Mouse (Mus musculus) kidney, postnatal 0 days (tissue): ENCODE measurements around the gene Fxyd7. TPM values are rescaled to one million over a fixed set of nuclear protein-coding genes. Genes with fewer than 3 reads are reported as not detected.
A peak's percentile ranks its signal among the peaks of the same experiment; 100 is the strongest.

Experiments used
- ATAC-seq: fragments of 200-750 bp; cut with Nextera tagmentation; replicated peaks from 2 replicates; pipeline ENCODE4 v1.8.0; 2017; ENCODE audit warnings: low read depth, moderate number of reproducible peaks, moderate TSS enrichment, moderate library complexity; ENCODE audit not compliant: low FRiP score
- DNase-seq: peaks from one replicate; pipeline ENCODE4 v3.0.0-alpha.2; 2016; ENCODE audit warnings: low spot score
- H3K27ac ChIP-seq: fragments of 300-500 bp; sonication (generic); 2 replicates; pipeline ENCODE4 v1.5.1; 2014; ENCODE audit warnings: mild to moderate bottlenecking
- H3K27me3 ChIP-seq: fragments of 300-500 bp; sonication (generic); 2 replicates; pipeline ENCODE4 v1.6.1; 2014; ENCODE audit warnings: low read length, mixed read lengths; ENCODE audit not compliant: insufficient read depth
- H3K36me3 ChIP-seq: fragments of 300-500 bp; sonication (generic); 2 replicates; pipeline ENCODE4 v1.6.1; 2014; ENCODE audit warnings: low read length, mixed read lengths; ENCODE audit not compliant: insufficient read depth
- H3K4me1 ChIP-seq: fragments of 300-500 bp; sonication (generic); replicated peaks from 2 replicates; pipeline ENCODE4 v1.6.1; 2014; ENCODE audit warnings: antibody characterized with exemption, low read length, mixed read lengths; ENCODE audit not compliant: insufficient read depth
- H3K4me2 ChIP-seq: fragments of 300-500 bp; sonication (generic); 2 replicates; pipeline ENCODE4 v1.6.1; 2014; ENCODE audit warnings: mild to moderate bottlenecking, low read length, moderate library complexity, mixed read lengths
- H3K4me3 ChIP-seq: fragments of 300-500 bp; sonication (generic); replicated peaks from 2 replicates; pipeline ENCODE4 v1.5.1; 2014; ENCODE audit warnings: low read depth, low read length
- H3K9ac ChIP-seq: fragments of 300-500 bp; sonication (generic); 2 replicates; pipeline ENCODE4 v1.6.1; 2014; ENCODE audit warnings: low read depth, low read length
- H3K9me3 ChIP-seq: fragments of 300-500 bp; sonication (generic); replicated peaks from 2 replicates; pipeline ENCODE4 v1.6.1; 2016; ENCODE audit warnings: low read length, inconsistent platforms, mixed read lengths
- CTCF ChIP-seq: IDR thresholded peaks from 2 replicates; pipeline ENCODE4 v1.5.1; 2016; ENCODE audit warnings: antibody characterized with exemption, low read depth, mild to moderate bottlenecking, moderate library complexity
- WGBS: fragments of 180-500 bp; shearing (Covaris S2); extraction: QIAGEN DNeasy Blood & Tissue Kit; methylation state at CpG from one replicate; pipeline ENCODE4 v1.1.7; 2014; 5-methylcytosine and 5-hydroxymethylcytosine counted together
- polyA plus RNA-seq: library from polyadenylated mRNA; unstranded; fragments of >200 nt; fragmentation: Nextera tagmentation; extraction: Ambion mirVana; gene quantifications from 2 replicates; pipeline ENCODE4 v1.2.1, GENCODE M21; 2015

Gene Fxyd7
- 6.1 and 8.5 TPM in 2 replicates for polyA plus RNA-seq

- Histone ChIP-seq H3K9me3 (no peaks in the 10 kb centered on the region), H3K4me1 (peaks cover 19% of the 10 kb centered on the region), H3K36me3 (no peaks in the 10 kb centered on the region), H3K4me3 (peak within 1 kb of the TSS; percentile 14; the same call in 1 of the 2 replicates), H3K27ac (no peak within 1 kb of the TSS), H3K4me2 (peak within 1 kb of the TSS; percentile 41), H3K27me3 (peaks cover 39% of the 10 kb centered on the region), H3K9ac (no peak within 1 kb of the TSS)
- DNase-seq (peak; percentile 13), ATAC-seq (no peak)
- TF ChIP-seq CTCF = no peak
- WGBS = 4% methylated on average over 25 of the region's 28 CpGs
These were observed at the start of gene Fxyd7 for GRCm38 (mm10) chr7:31051321-31052021. Fxyd7 (minus strand) TSS chr7:31051467.

GRCm38 (mm10) chr7:31100786-31101185 lies 49.5 kb upstream of the Fxyd7 start:
- H3K27ac ChIP-seq = no peak overlapping the region
- no peak overlapping the region for H3K9ac ChIP-seq
- no peak overlapping the region for H3K4me2 ChIP-seq
- no peaks in the 10 kb centered on the region for H3K36me3 ChIP-seq
- 77% methylated on average over 14 of the region's 14 CpGs for WGBS
- H3K4me3 ChIP-seq = no peak overlapping the region
- no peaks in the 10 kb centered on the region for H3K27me3 ChIP-seq
- H3K4me1 ChIP-seq = no peaks in the 10 kb centered on the region
- no peak for DNase-seq
- no peak for ATAC-seq
- no peak for TF ChIP-seq CTCF
- H3K9me3 ChIP-seq = no peaks in the 10 kb centered on the region

GRCm38 (mm10) chr7:31099612-31099982 lies 48.3 kb upstream of the Fxyd7 start:
- Histone ChIP-seq H3K4me2 (no peak overlapping the region), H3K27me3 (no peaks in the 10 kb centered on the region), H3K4me3 (no peak overlapping the region), H3K36me3 (no peaks in the 10 kb centered on the region), H3K27ac (no peak overlapping the region), H3K9ac (no peak overlapping the region), H3K4me1 (no peaks in the 10 kb centered on the region), H3K9me3 (no peaks in the 10 kb centered on the region)
- peak; percentile 23; the same call in 1 of the 2 replicates for TF ChIP-seq CTCF
- no peak for ATAC-seq
- WGBS = 91% methylated on average over 6 of the region's 6 CpGs
- no peak for DNase-seq

- no peak overlapping the region for H3K27ac ChIP-seq
- no peak overlapping the region for H3K4me3 ChIP-seq
- peak; percentile 44; the same call in 1 of the 2 replicates for TF ChIP-seq CTCF
- no peak for DNase-seq
- no peaks in the 10 kb centered on the region for H3K36me3 ChIP-seq
- ATAC-seq = no peak
- 76% methylated on average over 22 of the region's 22 CpGs for WGBS
- no peaks in the 10 kb centered on the region for H3K4me1 ChIP-seq
- H3K9ac ChIP-seq = no peak overlapping the region
- no peaks in the 10 kb centered on the region for H3K27me3 ChIP-seq
- no peak overlapping the region for H3K4me2 ChIP-seq
- H3K9me3 ChIP-seq = no peaks in the 10 kb centered on the region
These were observed 47.7 kb upstream of the Fxyd7 start for GRCm38 (mm10) chr7:31098697-31099611.

- Histone ChIP-seq H3K4me3 (no peak overlapping the region), H3K36me3 (no peaks in the 10 kb centered on the region), H3K4me1 (no peaks in the 10 kb centered on the region), H3K9me3 (no peaks in the 10 kb centered on the region), H3K4me2 (peak overlapping the region; percentile 38), H3K9ac (no peak overlapping the region), H3K27me3 (no peaks in the 10 kb centered on the region), H3K27ac (no peak overlapping the region)
- WGBS = 48% methylated on average over 20 of the region's 20 CpGs
- TF ChIP-seq CTCF = peak; percentile 97
- peak; percentile 97 for DNase-seq
- ATAC-seq = peak; percentile 90
These were observed 46.4 kb upstream of the Fxyd7 start for GRCm38 (mm10) chr7:31097583-31098248.

GRCm38 (mm10) chr7:31096892-31097564 lies 45.8 kb upstream of the Fxyd7 start:
- H3K36me3 ChIP-seq = no peaks in the 10 kb centered on the region
- no peak overlapping the region for H3K4me3 ChIP-seq
- H3K27ac ChIP-seq = no peak overlapping the region
- ATAC-seq = no peak
- H3K9ac ChIP-seq = no peak overlapping the region
- no peaks in the 10 kb centered on the region for H3K27me3 ChIP-seq
- no peaks in the 10 kb centered on the region for H3K4me1 ChIP-seq
- H3K4me2 ChIP-seq = no peak overlapping the region
- WGBS = 71% methylated on average over 9 of the region's 9 CpGs
- no peak for DNase-seq
- no peak for TF ChIP-seq CTCF
- H3K9me3 ChIP-seq = no peaks in the 10 kb centered on the region
